Mouse (Mus musculus): ENCODE results near the gene Agpat3.

- TF ChIP-seq CTCF (IDR thresholded peaks at IDR 0.05; ENCODE audit: low read depth) (no peak), EP300 (optimal IDR thresholded peaks at IDR 0.05) (no peak)
These were observed 96.6 kb downstream of the Agpat3 start for GRCm38 (mm10) chr10:78255646-78256059.
